Mouse (Mus musculus) adrenal gland, adult 8-10 months (tissue): ENCODE measurements at regions not wholly inside any gene's neighbourhood (a gene's known extent, or its start where the extent isn't known, plus 50 kb on each side); places are given as distances from the start of the nearest gene placed in this dataset.

ENCODE experiments used
- DNase-seq: peaks from one replicate; pipeline ENCODE4 v3.0.0; 2022

- DNase-seq: no peak
These were observed 157.2 kb upstream of the Ghitm start for GRCm38 (mm10) chr14:37292084-37292860.

GRCm38 (mm10) chr14:37284391-37284790 lies 149.3 kb upstream of the Ghitm start:
- DNase-seq: no peak

- no peak for DNase-seq
These were observed 144.3 kb upstream of the Ghitm start for GRCm38 (mm10) chr14:37279356-37279755.

GRCm38 (mm10) chr14:37276728-37277695 lies 141.9 kb upstream of the Ghitm start:
- no peak for DNase-seq

GRCm38 (mm10) chr14:37272063-37272462 lies 137.0 kb upstream of the Ghitm start:
- no peak for DNase-seq

- DNase-seq: no peak
These were observed 136.2 kb upstream of the Ghitm start for GRCm38 (mm10) chr14:37271015-37271933.

- DNase-seq: no peak
These were observed 134.8 kb upstream of the Ghitm start for GRCm38 (mm10) chr14:37269920-37270319.

GRCm38 (mm10) chr14:37238632-37239032 lies 103.6 kb upstream of the Ghitm start:
- peak; percentile 23 for DNase-seq

- DNase-seq: no peak
These were observed 102.1 kb upstream of the Ghitm start for GRCm38 (mm10) chr14:37237191-37237590.

GRCm38 (mm10) chr14:37208256-37208655 lies 73.2 kb upstream of the Ghitm start:
- no peak for DNase-seq

GRCm38 (mm10) chr14:37189795-37190194 lies 54.7 kb upstream of the Ghitm start:
- DNase-seq: no peak
